Mouse (Mus musculus): ENCODE results near the gene 1700020L24Rik.

DNA sequence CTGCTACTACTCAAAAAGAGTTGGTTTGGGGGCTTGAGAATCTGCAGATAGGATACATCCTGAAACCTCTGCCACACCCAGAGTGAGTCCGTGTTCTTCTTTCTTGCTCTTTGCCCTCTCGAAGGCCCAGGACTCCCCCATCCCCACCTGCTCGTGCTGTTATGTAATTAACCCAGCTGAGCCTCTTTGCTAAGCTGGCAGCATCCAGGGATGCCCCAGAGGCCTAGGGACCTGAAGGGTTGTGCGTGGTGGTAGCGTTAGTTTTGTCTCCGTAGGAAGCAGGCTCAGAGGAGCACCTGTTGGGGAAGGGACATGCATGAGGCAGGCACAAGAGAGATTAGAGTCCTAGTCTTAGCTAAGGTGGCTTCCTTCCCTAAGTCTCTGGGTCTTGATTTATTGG, 27.0 kb upstream of the 1700020L24Rik start:
- TF ChIP-seq POLR2A (IDR thresholded peaks at IDR 0.05; ENCODE audit: borderline replicate concordance, control insufficient read depth, low read depth, low read length) (no peak), CTCF (IDR thresholded peaks at IDR 0.05; ENCODE audit: control insufficient read depth, insufficient read depth, low read length) (no peak)
